Mouse (Mus musculus): ENCODE measurements around the gene Chchd3. TPM values are rescaled to one million over a fixed set of nuclear protein-coding genes. Genes with fewer than 3 reads are reported as not detected.

Gene Chchd3
- total RNA-seq, 1 experiment from 2014 or later = 225 TPM

GRCm38 (mm10) chr6:32878586-32878985 lies 181.5 kb downstream of the Chchd3 start:
- no peak for ATAC-seq (replicated peaks in 1 of 2; ENCODE audit: insufficient read depth in 1 of 2, low FRiP score in 2 of 2, low TSS enrichment in 1 of 2, low read depth in 1 of 2, poor library complexity in 2 of 2, severe bottlenecking in 2 of 2)

GRCm38 (mm10) chr6:32874176-32874575 lies 185.9 kb downstream of the Chchd3 start:
- ATAC-seq (replicated peaks in 1 of 2; ENCODE audit: insufficient read depth in 1 of 2, low FRiP score in 2 of 2, low TSS enrichment in 1 of 2, low read depth in 1 of 2, poor library complexity in 2 of 2, severe bottlenecking in 2 of 2) = no peak

GRCm38 (mm10) chr6:32872805-32873204 lies 187.3 kb downstream of the Chchd3 start:
- no peak for ATAC-seq (replicated peaks in 1 of 2; ENCODE audit: insufficient read depth in 1 of 2, low FRiP score in 2 of 2, low TSS enrichment in 1 of 2, low read depth in 1 of 2, poor library complexity in 2 of 2, severe bottlenecking in 2 of 2)

- ATAC-seq (replicated peaks in 1 of 2; ENCODE audit: insufficient read depth in 1 of 2, low FRiP score in 2 of 2, low TSS enrichment in 1 of 2, low read depth in 1 of 2, poor library complexity in 2 of 2, severe bottlenecking in 2 of 2) = no peak; a peak in 1 of 4 replicates
These were observed 209.1 kb downstream of the Chchd3 start for GRCm38 (mm10) chr6:32850960-32851359.

GRCm38 (mm10) chr6:32848974-32849373 lies 211.1 kb downstream of the Chchd3 start:
- no peak for ATAC-seq (replicated peaks in 1 of 2; ENCODE audit: insufficient read depth in 1 of 2, low FRiP score in 2 of 2, low TSS enrichment in 1 of 2, low read depth in 1 of 2, poor library complexity in 2 of 2, severe bottlenecking in 2 of 2)

GRCm38 (mm10) chr6:32845463-32845862 lies 214.6 kb downstream of the Chchd3 start:
- no peak for ATAC-seq (replicated peaks in 1 of 2; ENCODE audit: insufficient read depth in 1 of 2, low FRiP score in 2 of 2, low TSS enrichment in 1 of 2, low read depth in 1 of 2, poor library complexity in 2 of 2, severe bottlenecking in 2 of 2)

- ATAC-seq (replicated peaks in 1 of 2; ENCODE audit: insufficient read depth in 1 of 2, low FRiP score in 2 of 2, low TSS enrichment in 1 of 2, low read depth in 1 of 2, poor library complexity in 2 of 2, severe bottlenecking in 2 of 2) = no peak
These were observed 222.1 kb downstream of the Chchd3 start for GRCm38 (mm10) chr6:32837939-32838301.

GRCm38 (mm10) chr6:32837165-32837938 lies 222.7 kb downstream of the Chchd3 start:
- ATAC-seq (replicated peaks in 1 of 2; ENCODE audit: insufficient read depth in 1 of 2, low FRiP score in 2 of 2, low TSS enrichment in 1 of 2, low read depth in 1 of 2, poor library complexity in 2 of 2, severe bottlenecking in 2 of 2) = no peak

GRCm38 (mm10) chr6:32823856-32824620 lies 236.0 kb downstream of the Chchd3 start:
- no peak for ATAC-seq (replicated peaks in 1 of 2; ENCODE audit: insufficient read depth in 1 of 2, low FRiP score in 2 of 2, low TSS enrichment in 1 of 2, low read depth in 1 of 2, poor library complexity in 2 of 2, severe bottlenecking in 2 of 2)

GRCm38 (mm10) chr6:32818961-32819360 lies 241.1 kb downstream of the Chchd3 start:
- no peak for ATAC-seq (replicated peaks in 1 of 2; ENCODE audit: insufficient read depth in 1 of 2, low FRiP score in 2 of 2, low TSS enrichment in 1 of 2, low read depth in 1 of 2, poor library complexity in 2 of 2, severe bottlenecking in 2 of 2)

- ATAC-seq (replicated peaks in 1 of 2; ENCODE audit: insufficient read depth in 1 of 2, low FRiP score in 2 of 2, low TSS enrichment in 1 of 2, low read depth in 1 of 2, poor library complexity in 2 of 2, severe bottlenecking in 2 of 2) = no peak
These were observed 251.3 kb downstream of the Chchd3 start for GRCm38 (mm10) chr6:32808796-32809195.

- no peak for ATAC-seq (replicated peaks in 1 of 2; ENCODE audit: insufficient read depth in 1 of 2, low FRiP score in 2 of 2, low TSS enrichment in 1 of 2, low read depth in 1 of 2, poor library complexity in 2 of 2, severe bottlenecking in 2 of 2)
These were observed 252.3 kb downstream of the Chchd3 start for GRCm38 (mm10) chr6:32807771-32808170.

- no peak for ATAC-seq (replicated peaks in 1 of 2; ENCODE audit: insufficient read depth in 1 of 2, low FRiP score in 2 of 2, low TSS enrichment in 1 of 2, low read depth in 1 of 2, poor library complexity in 2 of 2, severe bottlenecking in 2 of 2)
These were observed 256.4 kb downstream of the Chchd3 start for GRCm38 (mm10) chr6:32803646-32804045.

GRCm38 (mm10) chr6:32801776-32802175 lies 258.3 kb downstream of the Chchd3 start:
- no peak for ATAC-seq (replicated peaks in 1 of 2; ENCODE audit: insufficient read depth in 1 of 2, low FRiP score in 2 of 2, low TSS enrichment in 1 of 2, low read depth in 1 of 2, poor library complexity in 2 of 2, severe bottlenecking in 2 of 2)

- ATAC-seq (replicated peaks in 1 of 2; ENCODE audit: insufficient read depth in 1 of 2, low FRiP score in 2 of 2, low TSS enrichment in 1 of 2, low read depth in 1 of 2, poor library complexity in 2 of 2, severe bottlenecking in 2 of 2) = no peak
These were observed 262.5 kb downstream of the Chchd3 start for GRCm38 (mm10) chr6:32797525-32797924.

GRCm38 (mm10) chr6:32795653-32796500 lies 264.2 kb downstream of the Chchd3 start:
- no peak for ATAC-seq (replicated peaks in 1 of 2; ENCODE audit: insufficient read depth in 1 of 2, low FRiP score in 2 of 2, low TSS enrichment in 1 of 2, low read depth in 1 of 2, poor library complexity in 2 of 2, severe bottlenecking in 2 of 2)

- no peak for ATAC-seq (replicated peaks in 1 of 2; ENCODE audit: insufficient read depth in 1 of 2, low FRiP score in 2 of 2, low TSS enrichment in 1 of 2, low read depth in 1 of 2, poor library complexity in 2 of 2, severe bottlenecking in 2 of 2)
These were observed 266.5 kb downstream of the Chchd3 start for GRCm38 (mm10) chr6:32793575-32793974.

- ATAC-seq (replicated peaks in 1 of 2; ENCODE audit: insufficient read depth in 1 of 2, low FRiP score in 2 of 2, low TSS enrichment in 1 of 2, low read depth in 1 of 2, poor library complexity in 2 of 2, severe bottlenecking in 2 of 2) = no peak
These were observed 266.9 kb downstream of the Chchd3 start for GRCm38 (mm10) chr6:32793163-32793562.

Data from hematopoietic stem cell, adult 5-6 weeks (primary cell).